12 mouse cellular contexts compared by ENCODE assay signal in genomic region chr6:112050548-112051184, GRCm38 (mm10).
DNase-seq lines count a peak whose midpoint lies in the region; ATAC-seq lines count a peak whose summit lies in the region.
"Had no signal": no experiment of that assay in that cellular context is flagged by ENCODE, and none has a peak within 500 bp of the region (broad histone marks: within the 10 kb centered on the region; RNA-seq: fewer than 3 reads in every experiment).

No protein-coding gene starts in this region.

- no peaks in the 10 kb centered on the region for H3K4me1 ChIP-seq in kidney, embryonic 16.5 days (ENCODE audit: insufficient read depth, low read length)

- no peak overlapping the region for H3K4me3 ChIP-seq in kidney, embryonic 16.5 days (ENCODE audit: low read length)

- no peaks in the 10 kb centered on the region for H3K9me3 ChIP-seq in kidney, embryonic 16.5 days (ENCODE audit: low read length)

- intact Hi-C loops in left cerebral cortex, postnatal 36 days (cut with DNase I), result no loop called here

- H3K27me3 ChIP-seq in kidney, embryonic 16.5 days (ENCODE audit: insufficient read depth, low read length), result no peaks in the 10 kb centered on the region
- H3K27me3 ChIP-seq: CH12.LX had no signal

- no peak overlapping the region for H3K4me2 ChIP-seq in kidney, embryonic 16.5 days (replicated peaks; ENCODE audit: low read depth, low read length)

- 81% methylated on average over 6 of the region's 6 CpGs for WGBS in kidney, embryonic 16.5 days

- H3K27ac ChIP-seq in kidney, embryonic 16.5 days (ENCODE audit: low read length), result no peak overlapping the region

- 0 out of 2 replicates have a peak, but pooled peaks have one; percentile 42 for ATAC-seq in kidney, embryonic 16.5 days (ENCODE audit: low FRiP score, low TSS enrichment)
- no peak for ATAC-seq in inflammation-experienced regulatory T-cells, adult 6 months
- ATAC-seq: activated CD4-positive, CD25-positive, alpha-beta regulatory T cell, adult 4 months had no signal

- no peak overlapping the region for H3K9ac ChIP-seq in kidney, embryonic 16.5 days (replicated peaks; ENCODE audit: low read length)

- DNase-seq in kidney, postnatal 4 days, result no peak
- peak; percentile 55 for DNase-seq in Muller cell, postnatal 12 days (ENCODE audit: inconsistent ontology term)
- DNase-seq in cerebellum, postnatal 14 days, result peak; percentile 71 to 79
- DNase-seq in layer of hippocampus, adult 9-11 months, result peak; percentile 43
- DNase-seq in spleen, postnatal 10 days (ENCODE audit: low spot score in 2 of 2), result no peak
- DNase-seq in left cerebral cortex, postnatal 36 days (ENCODE audit: low spot score in 2 of 2), result no peak
- DNase-seq: heart, postnatal 36 days; thymus, postnatal 4 days had no signal

- H3K36me3 ChIP-seq in kidney, embryonic 16.5 days (ENCODE audit: insufficient read depth, low read length), result no peaks in the 10 kb centered on the region

Comparison
In these comparisons a context has a peak if more than half of its experiments do, and no peak if none do; other contexts are left out.
1. DNase-seq: peak in Muller cell, postnatal 12 days (single experiment), cerebellum, postnatal 14 days (2 of 2) and layer of hippocampus, adult 9-11 months (single experiment); none in kidney, postnatal 4 days (0 of 2), spleen, postnatal 10 days (0 of 2) and left cerebral cortex, postnatal 36 days (0 of 2).